Mouse (Mus musculus) urinary bladder, adult 2 months (tissue): ENCODE results near the gene Vasp. TPM values are rescaled to one million over a fixed set of nuclear protein-coding genes. Genes with fewer than 3 reads are reported as not detected.

Source experiments
- DNase-seq: peaks from one replicate; pipeline ENCODE4 v3.0.0; 2022; ENCODE audit warnings: low spot score
- polyA plus RNA-seq: library from polyadenylated mRNA; depleted of rRNA; stranded (reverse); fragments of >200 nt; gene quantifications from 2 replicates; pipeline ENCODE4 v1.2.3, GENCODE M21; 2012; rRNA removed

Vasp gene
- polyA plus RNA-seq, 1 experiment = 146 TPM

- no peak for DNase-seq
These were observed 61.6 kb downstream of the Vasp start for GRCm38 (mm10) chr7:19210010-19210409.

DNA sequence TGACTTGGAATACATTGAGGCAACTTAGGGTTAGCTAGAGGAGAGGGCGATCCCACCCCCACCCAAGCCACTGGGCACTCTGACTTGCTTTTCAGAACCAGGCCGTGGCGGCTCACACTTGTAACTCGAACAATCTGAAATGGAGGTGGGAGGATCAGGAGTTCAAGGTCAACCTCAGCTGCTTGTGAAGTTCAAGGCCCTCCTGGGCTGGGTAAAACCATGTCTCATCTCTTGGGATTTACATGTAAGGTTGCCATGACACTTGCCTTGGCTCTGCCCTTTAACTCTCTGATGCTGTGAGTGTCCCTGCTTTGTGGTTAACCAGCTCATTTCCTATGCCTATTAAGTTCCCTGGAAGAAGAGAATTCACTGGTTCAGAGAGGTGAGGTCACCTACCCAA is 62.1 kb downstream of the Vasp start:
- no peak for DNase-seq

GRCm38 (mm10) chr7:19208944-19209472 is 62.6 kb downstream of the Vasp start:
- DNase-seq = no peak

DNA sequence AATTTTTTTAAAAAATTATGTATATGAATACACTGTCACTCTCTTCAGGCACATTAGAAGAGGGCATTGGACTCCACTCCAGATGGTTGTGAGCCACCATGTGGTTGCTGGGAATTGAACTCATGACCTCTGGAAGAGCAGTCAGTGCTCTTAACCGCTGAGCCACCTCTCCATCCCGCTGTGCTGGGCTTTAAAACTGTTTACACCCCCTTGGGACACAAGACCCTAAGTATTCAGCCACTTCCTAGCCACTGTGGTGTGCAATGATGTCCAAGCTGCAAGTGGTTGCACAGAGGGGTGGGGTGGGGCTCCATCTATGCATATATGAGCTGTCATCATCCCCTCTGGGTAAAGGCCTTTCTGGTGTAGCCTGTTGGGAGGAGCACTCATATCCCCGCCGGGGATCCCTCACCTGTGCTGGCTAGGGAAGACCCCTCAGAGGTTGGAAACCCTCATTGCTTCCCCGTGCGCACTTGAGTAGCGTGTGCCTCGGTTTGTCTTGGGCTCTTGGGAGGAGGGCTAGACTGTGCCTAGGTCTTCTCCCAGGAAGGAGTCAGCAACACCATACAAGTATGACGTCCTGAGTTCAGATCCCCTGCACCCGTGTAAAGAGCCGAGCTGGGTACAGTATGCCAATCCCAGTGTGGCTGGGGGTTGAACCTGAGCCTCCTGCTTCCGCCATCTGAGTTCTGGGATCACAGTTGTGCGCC is 63.3 kb downstream of the Vasp start:
- no peak for DNase-seq

Other genes starting within 250 kb of the Vasp start
- gene Foxa3, start 248.3 kb downstream of the Vasp start, polyA plus RNA-seq = 0.04 TPM in 1 of 2 replicates, not detected in the other
- gene Sympk, start 247.4 kb downstream of the Vasp start, polyA plus RNA-seq = 35.0 and 43.7 TPM in 2 replicates
- gene Rsph6a, start 217.1 kb downstream of the Vasp start, polyA plus RNA-seq = 0.03 TPM in 1 of 2 replicates, not detected in the other
- 44.9 and 46.4 TPM in 2 replicates for gene Dmwd, start 195.6 kb downstream of the Vasp start, polyA plus RNA-seq
- 525 and 848 TPM in 2 replicates for gene Dmpk, start 188.0 kb downstream of the Vasp start, polyA plus RNA-seq
- gene Six5, start 177.2 kb downstream of the Vasp start, polyA plus RNA-seq = 59.1 and 60.2 TPM in 2 replicates
- gene Gm4969, start 153.4 kb downstream of the Vasp start, polyA plus RNA-seq = 0.13 and 0.40 TPM in 2 replicates
- gene Fbxo46, start 152.0 kb downstream of the Vasp start, polyA plus RNA-seq = 7.2 and 7.7 TPM in 2 replicates
- 11.1 and 13.1 TPM in 2 replicates for gene Qpctl, start 122.5 kb downstream of the Vasp start, polyA plus RNA-seq
- gene Snrpd2, start 122.1 kb downstream of the Vasp start, polyA plus RNA-seq = 122 and 124 TPM in 2 replicates
- 0.09 and 0.28 TPM in 2 replicates for gene Gipr, start 105.7 kb downstream of the Vasp start, polyA plus RNA-seq
- gene Eml2, start 95.4 kb downstream of the Vasp start, polyA plus RNA-seq = 58.3 and 61.8 TPM in 2 replicates
- gene Gpr4, start 59.3 kb downstream of the Vasp start, polyA plus RNA-seq = 13.5 and 14.3 TPM in 2 replicates
- gene Opa3, start 43.5 kb downstream of the Vasp start, polyA plus RNA-seq = 18.1 and 19.4 TPM in 2 replicates
- gene Ppm1n, start 8.2 kb upstream of the Vasp start, polyA plus RNA-seq = 0.04 and 0.29 TPM in 2 replicates
- gene Rtn2, start 10.8 kb upstream of the Vasp start, polyA plus RNA-seq = 36.2 and 45.7 TPM in 2 replicates
- gene Fosb, start 38.2 kb upstream of the Vasp start, polyA plus RNA-seq = 1.5 and 2.6 TPM in 2 replicates
- 42.3 and 47.5 TPM in 2 replicates for gene Ercc1, start 73.0 kb upstream of the Vasp start, polyA plus RNA-seq
- gene Cd3eap, start 87.7 kb upstream of the Vasp start, polyA plus RNA-seq = 8.9 and 9.8 TPM in 2 replicates
- gene Ppp1r13l, start 87.9 kb upstream of the Vasp start, polyA plus RNA-seq = 16.5 and 19.6 TPM in 2 replicates
- 23.8 and 24.5 TPM in 2 replicates for gene Ercc2, start 110.2 kb upstream of the Vasp start, polyA plus RNA-seq
- 6.5 and 7.9 TPM in 2 replicates for gene Klc3, start 132.3 kb upstream of the Vasp start, polyA plus RNA-seq
- 417 and 477 TPM in 2 replicates for gene Ckm, start 133.0 kb upstream of the Vasp start, polyA plus RNA-seq
- gene Mark4, start 187.0 kb upstream of the Vasp start, polyA plus RNA-seq = 13.3 and 19.4 TPM in 2 replicates
- 8.4 and 10.2 TPM in 2 replicates for gene Exoc3l2, start 191.5 kb upstream of the Vasp start, polyA plus RNA-seq
- 6.6 and 7.4 TPM in 2 replicates for gene Bloc1s3, start 236.6 kb upstream of the Vasp start, polyA plus RNA-seq
- 58.7 and 77.3 TPM in 2 replicates for gene Trappc6a, start 236.6 kb upstream of the Vasp start, polyA plus RNA-seq
- gene Nkpd1, start 246.0 kb upstream of the Vasp start, polyA plus RNA-seq = 1.5 and 1.6 TPM in 2 replicates